9 mouse cellular contexts compared by ENCODE assay signal in the genomic region with DNA sequence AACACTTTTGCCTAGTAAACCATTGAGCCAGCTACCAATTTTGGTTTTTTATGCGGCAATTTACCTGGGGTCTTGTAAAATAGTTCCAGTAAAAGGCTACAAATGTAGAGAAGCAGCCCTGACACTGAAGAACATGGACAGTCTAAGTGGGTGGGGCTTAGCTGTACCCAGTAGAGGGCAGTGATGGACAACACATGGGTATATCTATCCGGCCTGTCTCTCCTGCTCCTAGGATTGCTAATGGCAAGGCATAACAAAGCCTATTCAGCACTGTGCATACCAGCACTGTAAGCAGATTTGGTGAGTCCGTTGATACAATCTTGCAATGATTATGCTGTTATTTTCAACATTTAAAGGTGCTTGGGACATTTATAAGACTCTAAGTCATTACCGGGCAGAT. TPM values are rescaled to one million over a fixed set of nuclear protein-coding genes. Genes with fewer than 3 reads are reported as not detected.
A peak's percentile ranks its signal among the peaks of the same experiment; 100 is the strongest.
DNase-seq lines count a peak whose midpoint lies in the region; ATAC-seq lines count a peak whose summit lies in the region.
"Had no signal": no experiment of that assay in that cellular context is flagged by ENCODE, and none has a peak within 500 bp of the region (broad histone marks: within the 10 kb centered on the region; RNA-seq: fewer than 3 reads in every experiment).

No protein-coding gene starts in this region.

- H3K9me3 ChIP-seq in lung, embryonic 15.5 days = no peaks in the 10 kb centered on the region
- H3K9me3 ChIP-seq: megakaryocyte, embryonic 14.5 days had no signal

- H3K36me3 ChIP-seq in lung, embryonic 15.5 days = no peaks in the 10 kb centered on the region
- H3K36me3 ChIP-seq in splenic B cell, adult 2 months (ENCODE audit: control insufficient read depth, insufficient read depth, low read length, poor library complexity, severe bottlenecking) = no peaks in the 10 kb centered on the region

- ATAC-seq in erythroblast, adult 5-6 weeks (replicated peaks; ENCODE audit: low FRiP score, poor library complexity, severe bottlenecking) = peak; percentile 79
- peak; percentile 94 for ATAC-seq in lung, embryonic 15.5 days (ENCODE audit: borderline replicate concordance, extremely low read depth, low FRiP score, low TSS enrichment)

- no peak overlapping the region for H3K9ac ChIP-seq in lung, embryonic 15.5 days

- DNase-seq in layer of hippocampus, adult 9-11 months = peak; percentile 61
- no peak for DNase-seq in layer of hippocampus, postnatal 36 days
- DNase-seq in adipocyte (ENCODE audit: low spot score) = peak; percentile 54
- DNase-seq in kidney, adult 18-20 months = peak; percentile 62
- peak; percentile 82 for DNase-seq in splenic B cell, adult 2 months (ENCODE audit: low read depth, low spot score)
- DNase-seq in ovary, postnatal 14 days (ENCODE audit: low spot score) = no peak

- H3K27me3 ChIP-seq in lung, embryonic 15.5 days = no peaks in the 10 kb centered on the region
- H3K27me3 ChIP-seq in splenic B cell, adult 2 months (ENCODE audit: control insufficient read depth, insufficient read depth, low read length, poor library complexity, severe bottlenecking) = no peaks in the 10 kb centered on the region
- H3K27me3 ChIP-seq: megakaryocyte, embryonic 14.5 days had no signal

- H3K4me3 ChIP-seq in lung, embryonic 15.5 days = no peak overlapping the region

- H3K4me2 ChIP-seq in lung, embryonic 15.5 days = no peak overlapping the region

- WGBS in lung, embryonic 15.5 days = 43% methylated on average over 4 of the region's 4 CpGs

- H3K27ac ChIP-seq in lung, embryonic 15.5 days = no peak overlapping the region

- H3K4me1 ChIP-seq in lung, embryonic 15.5 days = peaks cover 8% of the 10 kb centered on the region

RNA-seq across cellular contexts. Expression of a gene that starts 12.4 kb away (rescaled TPM):
- 10 to 100 TPM; 31.4 to 32.6 TPM for total RNA-seq in layer of hippocampus, postnatal 36 days (2021)
- total RNA-seq in erythroblast, adult 5-6 weeks (2015; ENCODE audit: low replicate concordance) = 4.0 and 7.3 TPM in 2 replicates
- total RNA-seq in erythroblast, adult 5-6 weeks (2017; ENCODE audit: low replicate concordance) = 8.2 and 9.4 TPM in 2 replicates
- 99.0 and 101 TPM in 2 replicates for polyA plus RNA-seq in lung, embryonic 15.5 days (2015; fragmentation: Nextera tagmentation; extraction: Ambion mirVana)

RNA-seq across cellular contexts. Expression of a gene that starts 34.6 kb away (rescaled TPM):
- total RNA-seq in layer of hippocampus, postnatal 36 days (2021) = 100 to 1,000 TPM; 150 to 165 TPM
- total RNA-seq in erythroblast, adult 5-6 weeks (2015; ENCODE audit: low replicate concordance) = 1,227 and 1,297 TPM in 2 replicates
- total RNA-seq in erythroblast, adult 5-6 weeks (2017; ENCODE audit: low replicate concordance) = 2,096 and 2,327 TPM in 2 replicates
- 147 and 150 TPM in 2 replicates for polyA plus RNA-seq in lung, embryonic 15.5 days (2015; fragmentation: Nextera tagmentation; extraction: Ambion mirVana)

Comparison
In these comparisons a context has a peak if more than half of its experiments do, and no peak if none do; other contexts are left out.
1. DNase-seq: peak in layer of hippocampus, adult 9-11 months (single experiment), adipocyte (single experiment), kidney, adult 18-20 months (single experiment) and splenic B cell, adult 2 months (single experiment); none in layer of hippocampus, postnatal 36 days (0 of 2) and ovary, postnatal 14 days (single experiment).
2. RNA of a gene that starts 34.6 kb away (total RNA-seq): 1,227 to 2,327 TPM in erythroblast, adult 5-6 weeks; 150 to 165 TPM in layer of hippocampus, postnatal 36 days; every median in the first group is over 4 times any median in the second.